Mouse (Mus musculus): ENCODE results near the gene Pappa. TPM values are rescaled to one million over a fixed set of nuclear protein-coding genes. Genes with fewer than 3 reads are reported as not detected.

The Pappa gene
- polyA plus RNA-seq, 1 experiment = 0.33 TPM

GRCm38 (mm10) chr4:65126451-65127290, 2.7 kb downstream of the Pappa start:
- Histone ChIP-seq H3K4me3 (replicated peaks; ENCODE audit: extremely low read depth, low read depth, low read length) (no peak overlapping the region), H3K4me1 (ENCODE audit: control insufficient read depth, insufficient read depth, low read length) (no peaks in the 10 kb centered on the region; the same call in 1 of the 2 replicates)
- DNase-seq = peak; percentile 15
- TF ChIP-seq POLR2A (IDR thresholded peaks at IDR 0.05; ENCODE audit: borderline replicate concordance, extremely low read depth, low read depth, low read length) = no peak
- no peak for TF ChIP-seq CTCF (IDR thresholded peaks at IDR 0.05; ENCODE audit: insufficient read depth, low read length)
- 5% methylated on average over 23 of the region's 23 CpGs for WGBS

- no peak for TF ChIP-seq POLR2A (IDR thresholded peaks at IDR 0.05; ENCODE audit: borderline replicate concordance, extremely low read depth, low read depth, low read length)
- no peak for TF ChIP-seq CTCF (IDR thresholded peaks at IDR 0.05; ENCODE audit: insufficient read depth, low read length)
- WGBS = 43% methylated on average over 6 of the region's 6 CpGs
- Histone ChIP-seq H3K4me3 (replicated peaks; ENCODE audit: extremely low read depth, low read depth, low read length) (no peak overlapping the region), H3K4me1 (ENCODE audit: control insufficient read depth, insufficient read depth, low read length) (no peaks in the 10 kb centered on the region; the same call in 1 of the 2 replicates)
- DNase-seq = peak; percentile 18
Measured at GRCm38 (mm10) chr4:65127291-65127590, 3.3 kb downstream of the Pappa start.

- Histone ChIP-seq H3K4me1 (ENCODE audit: control insufficient read depth, insufficient read depth, low read length) (no peaks in the 10 kb centered on the region), H3K4me3 (replicated peaks; ENCODE audit: extremely low read depth, low read depth, low read length) (no peak overlapping the region)
- WGBS = 76% methylated on average over 3 of the region's 3 CpGs
- DNase-seq = no peak
- TF ChIP-seq CTCF (IDR thresholded peaks at IDR 0.05; ENCODE audit: insufficient read depth, low read length) (no peak), POLR2A (IDR thresholded peaks at IDR 0.05; ENCODE audit: borderline replicate concordance, extremely low read depth, low read depth, low read length) (no peak)
Measured at GRCm38 (mm10) chr4:65132657-65133056, 8.7 kb downstream of the Pappa start.

- Histone ChIP-seq H3K4me1 (ENCODE audit: control insufficient read depth, insufficient read depth, low read length) (no peaks in the 10 kb centered on the region), H3K4me3 (replicated peaks; ENCODE audit: extremely low read depth, low read depth, low read length) (no peak overlapping the region)
- no peak for TF ChIP-seq CTCF (IDR thresholded peaks at IDR 0.05; ENCODE audit: insufficient read depth, low read length)
- TF ChIP-seq POLR2A (IDR thresholded peaks at IDR 0.05; ENCODE audit: borderline replicate concordance, extremely low read depth, low read depth, low read length) = no peak
- DNase-seq = no peak
- WGBS = 68% methylated on average over 5 of the region's 5 CpGs
Measured at GRCm38 (mm10) chr4:65134358-65134757, 10.4 kb downstream of the Pappa start.

GRCm38 (mm10) chr4:65135109-65135508, 11.1 kb downstream of the Pappa start:
- TF ChIP-seq CTCF (IDR thresholded peaks at IDR 0.05; ENCODE audit: insufficient read depth, low read length) (no peak), POLR2A (IDR thresholded peaks at IDR 0.05; ENCODE audit: borderline replicate concordance, extremely low read depth, low read depth, low read length) (no peak)
- Histone ChIP-seq H3K4me3 (replicated peaks; ENCODE audit: extremely low read depth, low read depth, low read length) (no peak overlapping the region), H3K4me1 (ENCODE audit: control insufficient read depth, insufficient read depth, low read length) (no peaks in the 10 kb centered on the region)
- no peak for DNase-seq
- WGBS = 59% methylated on average over 5 of the region's 5 CpGs

- TF ChIP-seq CTCF (IDR thresholded peaks at IDR 0.05; ENCODE audit: insufficient read depth, low read length) (no peak), POLR2A (IDR thresholded peaks at IDR 0.05; ENCODE audit: borderline replicate concordance, extremely low read depth, low read depth, low read length) (no peak)
- DNase-seq = no peak
- Histone ChIP-seq H3K4me1 (ENCODE audit: control insufficient read depth, insufficient read depth, low read length) (no peaks in the 10 kb centered on the region), H3K4me3 (replicated peaks; ENCODE audit: extremely low read depth, low read depth, low read length) (no peak overlapping the region)
- 80% methylated on average over 3 of the region's 3 CpGs for WGBS
Measured at GRCm38 (mm10) chr4:65136541-65136940, 12.6 kb downstream of the Pappa start.

GRCm38 (mm10) chr4:65146936-65147335, 23.0 kb downstream of the Pappa start:
- no peak for DNase-seq

GRCm38 (mm10) chr4:65153601-65154000, 29.6 kb downstream of the Pappa start:
- 55% methylated on average over 2 of the region's 2 CpGs for whole genome bisulfite sequencing
- no peak overlapping the region for H3K4me3 ChIP-seq (replicated peaks; ENCODE audit: extremely low read depth, low read depth, low read length)

More at GRCm38 (mm10) chr4:65146936-65147335, 23.0 kb downstream of the Pappa start:
- no peak for TF ChIP-seq CTCF (IDR thresholded peaks at IDR 0.05; ENCODE audit: insufficient read depth, low read length)
- no peak for TF ChIP-seq POLR2A (IDR thresholded peaks at IDR 0.05; ENCODE audit: borderline replicate concordance, extremely low read depth, low read depth, low read length)
- 75% methylated on average over 1 of the region's 1 CpGs for WGBS
- Histone ChIP-seq H3K4me1 (ENCODE audit: control insufficient read depth, insufficient read depth, low read length) (no peaks in the 10 kb centered on the region), H3K4me3 (replicated peaks; ENCODE audit: extremely low read depth, low read depth, low read length) (no peak overlapping the region)

GRCm38 (mm10) chr4:65156231-65156630, 32.3 kb downstream of the Pappa start:
- H3K4me1 ChIP-seq (ENCODE audit: control insufficient read depth, insufficient read depth, low read length) = no peaks in the 10 kb centered on the region
- TF ChIP-seq POLR2A (IDR thresholded peaks at IDR 0.05; ENCODE audit: borderline replicate concordance, extremely low read depth, low read depth, low read length) (no peak), CTCF (IDR thresholded peaks at IDR 0.05; ENCODE audit: insufficient read depth, low read length) (no peak)
- WGBS = 85% methylated on average over 10 of the region's 10 CpGs
- H3K4me3 ChIP-seq (replicated peaks; ENCODE audit: extremely low read depth, low read depth, low read length) = no peak overlapping the region
- DNase-seq = no peak

More at GRCm38 (mm10) chr4:65153601-65154000, 29.6 kb downstream of the Pappa start:
- TF ChIP-seq CTCF (IDR thresholded peaks at IDR 0.05; ENCODE audit: insufficient read depth, low read length) = no peak
- no peak for TF ChIP-seq POLR2A (IDR thresholded peaks at IDR 0.05; ENCODE audit: borderline replicate concordance, extremely low read depth, low read depth, low read length)
- DNase-seq = no peak
- H3K4me1 ChIP-seq (ENCODE audit: control insufficient read depth, insufficient read depth, low read length) = no peaks in the 10 kb centered on the region

GRCm38 (mm10) chr4:65158651-65159050, 34.7 kb downstream of the Pappa start:
- no peak for DNase-seq
- Histone ChIP-seq H3K4me3 (replicated peaks; ENCODE audit: extremely low read depth, low read depth, low read length) (no peak overlapping the region), H3K4me1 (ENCODE audit: control insufficient read depth, insufficient read depth, low read length) (no peaks in the 10 kb centered on the region)
- TF ChIP-seq CTCF (IDR thresholded peaks at IDR 0.05; ENCODE audit: insufficient read depth, low read length) (no peak), POLR2A (IDR thresholded peaks at IDR 0.05; ENCODE audit: borderline replicate concordance, extremely low read depth, low read depth, low read length) (no peak)
- WGBS = 78% methylated on average over 3 of the region's 3 CpGs

All from lung, adult 2 months (tissue).